Mouse (Mus musculus): ENCODE measurements around the gene Ccdc92b. TPM values are rescaled to one million over a fixed set of nuclear protein-coding genes. Genes with fewer than 3 reads are reported as not detected.

The Ccdc92b gene
- polyA plus RNA-seq, 1 experiment from 2014 or later = 0.38 TPM

- Histone ChIP-seq H3K4me2 (no peak overlapping the region), H3K4me1 (ENCODE audit: insufficient read depth) (no peaks in the 10 kb centered on the region), H3K9me3 (ENCODE audit: low read depth, low read length) (no peaks in the 10 kb centered on the region), H3K36me3 (ENCODE audit: insufficient read depth) (no peaks in the 10 kb centered on the region), H3K9ac (no peak overlapping the region), H3K27ac (ENCODE audit: low read depth) (no peak overlapping the region), H3K27me3 (ENCODE audit: insufficient read depth, low read length) (no peaks in the 10 kb centered on the region), H3K4me3 (ENCODE audit: low read depth, low read length) (no peak overlapping the region)
- no peak for TF ChIP-seq CTCF (IDR thresholded peaks at IDR 0.05; ENCODE audit: low read depth)
- no peak for ATAC-seq (ENCODE audit: insufficient read depth)
- no peak for DNase-seq
- 80% methylated on average over 3 of the region's 3 CpGs for WGBS
Measured at GRCm38 (mm10) chr11:74582464-74582863, 36.9 kb upstream of the Ccdc92b start.

- no peak for TF ChIP-seq CTCF (IDR thresholded peaks at IDR 0.05; ENCODE audit: low read depth)
- 60% methylated on average over 7 of the region's 7 CpGs for WGBS
- H3K27ac ChIP-seq (ENCODE audit: low read depth) = no peak overlapping the region
- H3K27me3 ChIP-seq (ENCODE audit: insufficient read depth, low read length) = peaks cover 9% of the 10 kb centered on the region
- H3K9ac ChIP-seq = no peak overlapping the region
- H3K4me1 ChIP-seq (ENCODE audit: insufficient read depth) = no peaks in the 10 kb centered on the region
- H3K36me3 ChIP-seq (ENCODE audit: insufficient read depth) = no peaks in the 10 kb centered on the region
- no peak for DNase-seq
- H3K4me3 ChIP-seq (ENCODE audit: low read depth, low read length) = no peak overlapping the region
- ATAC-seq (ENCODE audit: insufficient read depth) = no peak
- no peaks in the 10 kb centered on the region for H3K9me3 ChIP-seq (ENCODE audit: low read depth, low read length)
- no peak overlapping the region for H3K4me2 ChIP-seq
Measured at GRCm38 (mm10) chr11:74583824-74584349, 35.5 kb upstream of the Ccdc92b start.

DNA sequence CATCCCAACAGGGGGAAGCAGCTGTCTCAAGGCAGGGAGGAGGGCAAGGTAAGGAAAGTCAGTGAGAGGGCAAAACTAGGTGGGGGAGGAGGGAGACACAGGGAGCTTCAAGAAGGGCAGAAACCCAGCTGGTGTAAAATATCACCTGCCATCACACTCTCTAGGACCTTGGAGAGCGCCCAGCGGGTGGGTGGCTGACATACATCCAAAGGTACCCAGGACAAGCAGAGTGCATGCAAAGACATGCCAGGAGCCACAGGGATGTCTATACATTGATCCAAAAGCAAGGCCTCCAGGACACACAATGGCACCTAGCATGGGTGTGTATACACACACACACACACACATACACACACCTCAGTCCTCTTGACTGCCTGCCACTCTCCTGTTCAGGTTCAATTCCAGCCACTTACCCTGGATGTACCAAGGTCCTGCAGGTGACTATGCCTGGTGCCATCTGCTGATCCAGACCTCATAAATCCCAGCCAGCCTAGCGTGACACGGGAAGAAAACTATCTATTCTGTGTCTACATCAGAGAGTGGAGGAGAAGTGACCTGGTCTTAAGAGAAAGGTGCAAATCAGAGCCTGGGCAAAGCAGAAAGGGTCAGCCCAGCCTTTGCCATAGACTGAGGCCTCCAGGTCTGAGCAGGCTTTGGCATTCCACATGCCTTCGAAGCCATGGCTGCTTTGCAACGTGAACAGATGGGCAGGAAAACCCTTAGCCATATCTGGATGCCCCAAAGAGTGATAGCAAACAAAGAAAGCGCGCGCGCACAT is 34.3 kb upstream of the Ccdc92b start:
- H3K4me3 ChIP-seq (ENCODE audit: low read depth, low read length) = no peak overlapping the region
- H3K27ac ChIP-seq (ENCODE audit: low read depth) = no peak overlapping the region
- DNase-seq (peak; percentile 71), ATAC-seq (ENCODE audit: insufficient read depth) (no peak)
- no peaks in the 10 kb centered on the region for H3K9me3 ChIP-seq (ENCODE audit: low read depth, low read length)
- H3K27me3 ChIP-seq (ENCODE audit: insufficient read depth, low read length) = peaks cover 21% of the 10 kb centered on the region
- H3K9ac ChIP-seq = no peak overlapping the region
- TF ChIP-seq CTCF (IDR thresholded peaks at IDR 0.05; ENCODE audit: low read depth) = no peak
- H3K4me2 ChIP-seq = no peak overlapping the region
- WGBS = 60% methylated on average over 10 of the region's 10 CpGs
- H3K4me1 ChIP-seq (ENCODE audit: insufficient read depth) = no peaks in the 10 kb centered on the region
- H3K36me3 ChIP-seq (ENCODE audit: insufficient read depth) = no peaks in the 10 kb centered on the region

- Histone ChIP-seq H3K27me3 (ENCODE audit: insufficient read depth, low read length) (peaks cover 34% of the 10 kb centered on the region), H3K27ac (ENCODE audit: low read depth) (no peak overlapping the region), H3K9ac (no peak overlapping the region), H3K9me3 (ENCODE audit: low read depth, low read length) (no peaks in the 10 kb centered on the region), H3K36me3 (ENCODE audit: insufficient read depth) (no peaks in the 10 kb centered on the region), H3K4me1 (ENCODE audit: insufficient read depth) (no peaks in the 10 kb centered on the region), H3K4me2 (no peak overlapping the region), H3K4me3 (ENCODE audit: low read depth, low read length) (no peak overlapping the region)
- TF ChIP-seq CTCF (IDR thresholded peaks at IDR 0.05; ENCODE audit: low read depth) = no peak
- no peak for DNase-seq
- ATAC-seq (ENCODE audit: insufficient read depth) = no peak
- WGBS = 50% methylated on average over 5 of the region's 5 CpGs
Measured at GRCm38 (mm10) chr11:74586401-74586800, 33.0 kb upstream of the Ccdc92b start.

DNA sequence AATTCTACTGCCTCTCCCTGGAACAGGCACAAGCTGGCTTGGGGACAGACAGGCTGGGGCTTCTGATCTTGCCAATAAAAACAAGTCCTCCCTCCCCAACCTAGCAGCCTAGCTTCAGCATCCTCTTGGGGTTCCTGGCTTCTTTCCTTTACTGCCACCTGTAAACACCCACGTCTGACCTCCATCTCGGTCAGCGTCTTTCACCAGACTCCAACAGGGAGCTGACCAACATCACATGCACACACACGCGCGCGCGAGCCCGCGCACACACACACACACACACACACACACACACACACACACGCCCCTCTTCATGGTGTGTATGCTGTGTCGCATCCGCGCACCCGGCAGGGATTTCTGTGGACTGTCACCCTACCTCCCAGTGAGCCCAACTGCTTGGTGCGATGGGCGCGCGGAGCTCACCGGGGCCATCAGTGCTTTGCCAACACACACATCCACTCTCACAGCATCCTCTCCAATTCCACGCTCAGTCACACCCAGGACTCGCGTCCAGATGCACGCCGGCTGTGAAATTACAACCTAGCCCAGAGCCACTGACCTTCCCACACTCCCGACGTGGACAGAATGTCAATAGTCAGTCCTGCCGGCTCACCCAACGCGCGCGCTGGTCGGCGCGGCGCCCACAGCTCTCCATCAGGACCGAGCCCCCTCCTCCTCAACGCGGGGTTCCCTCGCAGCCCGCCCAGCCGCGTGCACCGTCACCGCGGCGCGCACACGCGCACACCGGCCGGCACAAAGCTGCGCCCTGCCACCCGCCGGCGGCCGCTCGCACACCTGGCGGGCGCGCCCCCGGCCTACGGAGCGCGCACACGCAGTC is 29.8 kb upstream of the Ccdc92b start:
- no peak for ATAC-seq (ENCODE audit: insufficient read depth)

GRCm38 (mm10) chr11:74590239-74590596 is 29.2 kb upstream of the Ccdc92b start:
- Histone ChIP-seq H3K36me3 (ENCODE audit: insufficient read depth) (no peaks in the 10 kb centered on the region), H3K4me3 (ENCODE audit: low read depth, low read length) (peak overlapping the region; percentile 36), H3K27ac (ENCODE audit: low read depth) (no peak overlapping the region), H3K9ac (no peak overlapping the region), H3K27me3 (ENCODE audit: insufficient read depth, low read length) (peaks cover 36% of the 10 kb centered on the region), H3K9me3 (ENCODE audit: low read depth, low read length) (no peaks in the 10 kb centered on the region), H3K4me1 (ENCODE audit: insufficient read depth) (no peaks in the 10 kb centered on the region), H3K4me2 (peak overlapping the region; percentile 63)
- no peak for ATAC-seq (ENCODE audit: insufficient read depth)
- no peak for TF ChIP-seq CTCF (IDR thresholded peaks at IDR 0.05; ENCODE audit: low read depth)
- 1% methylated on average over 25 of the region's 25 CpGs for WGBS
- DNase-seq = no peak

More for the DNA sequence above, 29.8 kb upstream of the Ccdc92b start:
- Histone ChIP-seq H3K9me3 (ENCODE audit: low read depth, low read length) (no peaks in the 10 kb centered on the region), H3K27ac (ENCODE audit: low read depth) (no peak overlapping the region), H3K36me3 (ENCODE audit: insufficient read depth) (no peaks in the 10 kb centered on the region), H3K27me3 (ENCODE audit: insufficient read depth, low read length) (peaks cover 36% of the 10 kb centered on the region), H3K9ac (no peak overlapping the region), H3K4me3 (ENCODE audit: low read depth, low read length) (peak overlapping the region; percentile 36), H3K4me1 (ENCODE audit: insufficient read depth) (no peaks in the 10 kb centered on the region), H3K4me2 (peak overlapping the region; percentile 63)
- DNase-seq = no peak
- no peak for TF ChIP-seq CTCF (IDR thresholded peaks at IDR 0.05; ENCODE audit: low read depth)
- whole genome bisulfite sequencing = 3% methylated on average over 66 of the region's 66 CpGs

- Histone ChIP-seq H3K9me3 (ENCODE audit: low read depth, low read length) (no peaks in the 10 kb centered on the region), H3K4me2 (no peak overlapping the region), H3K36me3 (ENCODE audit: insufficient read depth) (no peaks in the 10 kb centered on the region), H3K27me3 (ENCODE audit: insufficient read depth, low read length) (peaks cover 36% of the 10 kb centered on the region), H3K27ac (ENCODE audit: low read depth) (no peak overlapping the region), H3K4me3 (ENCODE audit: low read depth, low read length) (no peak overlapping the region), H3K4me1 (ENCODE audit: insufficient read depth) (no peaks in the 10 kb centered on the region), H3K9ac (no peak overlapping the region)
- WGBS = 30% methylated on average over 13 of the region's 13 CpGs
- no peak for DNase-seq
- ATAC-seq (ENCODE audit: insufficient read depth) = no peak
- TF ChIP-seq CTCF (IDR thresholded peaks at IDR 0.05; ENCODE audit: low read depth) = no peak
Measured at GRCm38 (mm10) chr11:74590691-74591090, 28.7 kb upstream of the Ccdc92b start.

Data from lung, embryonic 14.5 days (tissue).